ENCODE assay signal across 22 mouse cellular contexts in genomic region chr14:55868230-55869026, GRCm38 (mm10). TPM values are rescaled to one million over a fixed set of nuclear protein-coding genes. Genes with fewer than 3 reads are reported as not detected.
"Had no signal": no experiment of that assay in that cellular context is flagged by ENCODE, and none has a peak within 500 bp of the region (broad histone marks: within the 10 kb centered on the region; RNA-seq: fewer than 3 reads in every experiment).

No protein-coding gene starts in this region.

- H3K27ac ChIP-seq: kidney, embryonic 15.5 days; left cerebral cortex, adult 2 months; limb, embryonic 12.5 days; limb, embryonic 15.5 days; liver, embryonic 14.5 days; macrophage; midbrain, embryonic 13.5 days had no signal

- H3K9me3 ChIP-seq: kidney, embryonic 15.5 days; limb, embryonic 12.5 days; limb, embryonic 15.5 days; midbrain, embryonic 13.5 days had no signal

- H3K4me2 ChIP-seq: kidney, embryonic 15.5 days; limb, embryonic 12.5 days; limb, embryonic 15.5 days; liver, embryonic 11.5 days; lung, embryonic 14.5 days; midbrain, embryonic 13.5 days had no signal

- DNase-seq: kidney, postnatal 10 days; kidney, postnatal 36 days; layer of hippocampus, postnatal 36 days; left cerebral cortex, postnatal 4 days; liver, postnatal 0 days; lung, embryonic 14.5 days; right cerebral cortex, adult 18-20 months; right cerebral cortex, postnatal 14 days; spleen, adult 18-20 months; thymus, adult 2 months; thymus, postnatal 14 days; thymus, postnatal 4 days had no signal

- H3K27me3 ChIP-seq: kidney, embryonic 15.5 days; limb, embryonic 12.5 days; limb, embryonic 15.5 days; midbrain, embryonic 13.5 days had no signal

- H3K9ac ChIP-seq: kidney, embryonic 15.5 days; limb, embryonic 12.5 days; limb, embryonic 15.5 days; liver, embryonic 14.5 days; liver, postnatal 0 days; lung, embryonic 14.5 days; midbrain, embryonic 13.5 days had no signal

- H3K4me3 ChIP-seq: kidney, embryonic 15.5 days; left cerebral cortex, adult 2 months; limb, embryonic 12.5 days; limb, embryonic 15.5 days; midbrain, embryonic 13.5 days had no signal

- ATAC-seq: liver, postnatal 0 days; lung, postnatal 0 days; midbrain, embryonic 13.5 days had no signal

RNA-seq across cellular contexts. Expression of gene Cbln3, which starts 15.8 kb away (rescaled TPM):
- polyA plus RNA-seq: macrophage had no signal

RNA-seq across cellular contexts. Expression of gene Nfatc4, which starts 45.5 kb away (rescaled TPM):
- total RNA-seq: megakaryocyte, adult 5-6 weeks had no signal
- polyA plus RNA-seq: macrophage had no signal
